Mouse (Mus musculus) ES-Bruce4 (cell line): ENCODE data around the gene Pou2f2.

Experiments used
- CTCF ChIP-seq: IDR thresholded peaks from one replicate; pipeline ENCODE4 v1.8.1; 2011; ENCODE audit warnings: low read depth, low read length
- EP300 ChIP-seq: IDR thresholded peaks from 2 replicates; pipeline ENCODE4 v1.6.1; 2011; ENCODE audit warnings: low read depth, low read length; ENCODE audit not compliant: insufficient read depth

- TF ChIP-seq CTCF = no peak
- no peak for TF ChIP-seq EP300
Measured at GRCm38 (mm10) chr7:25125716-25126281, 53.7 kb downstream of the Pou2f2 start.
